Mouse (Mus musculus) embryonic stem cell, embryonic (primary cell): ENCODE data around the gene Tacc2.
"Not testable (repeated sequence)": the region's sequence is repeated elsewhere in the genome, so short reads cannot be mapped to it uniquely, and the experiment has no call there.

ENCODE experiments used
- CTCF ChIA-PET, 4 experiments: fragments of 300-600 bp in 2 of 4; fragments of 350-600 bp in 2 of 4; sonication (Branson Sonifier 250); formaldehyde crosslinking; loops; one replicate each; lab custom pipeline; 2022; ENCODE audit warnings: inconsistent platforms in 2 of 4; lab: Charles Lee
- POLR2A ChIA-PET, 4 experiments: fragments of 300-600 bp in 2 of 4; fragments of 350-600 bp in 2 of 4; sonication (Branson Sonifier 250); formaldehyde crosslinking; loops; one replicate each; lab custom pipeline; 2022; ENCODE audit warnings: antibody characterized with exemption in 4 of 4, inconsistent platforms in 1 of 4; lab: Charles Lee

Tacc2 gene

DNA sequence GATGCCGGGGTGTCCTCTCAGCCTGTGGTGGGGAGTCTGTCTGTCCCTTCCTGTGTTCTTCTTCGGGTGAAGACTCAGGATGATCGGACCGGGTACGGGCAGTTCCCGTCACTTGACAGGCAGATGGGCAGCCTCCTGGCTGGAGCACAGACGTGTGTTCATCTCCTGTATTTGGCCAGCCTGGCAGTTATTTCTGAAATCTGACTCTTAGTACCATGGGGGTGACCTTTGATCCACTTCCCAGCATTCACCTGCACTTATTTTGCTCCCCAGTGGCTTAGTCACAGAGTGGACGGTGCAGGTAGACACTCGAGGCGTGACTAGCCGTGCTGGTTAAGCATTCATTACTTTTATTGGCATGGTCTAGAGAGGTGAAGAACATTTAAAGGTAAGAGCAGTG is 15.7 kb downstream of the Tacc2 start:
- CTCF ChIA-PET, POLR2A ChIA-PET: not testable (repeated sequence)

DNA sequence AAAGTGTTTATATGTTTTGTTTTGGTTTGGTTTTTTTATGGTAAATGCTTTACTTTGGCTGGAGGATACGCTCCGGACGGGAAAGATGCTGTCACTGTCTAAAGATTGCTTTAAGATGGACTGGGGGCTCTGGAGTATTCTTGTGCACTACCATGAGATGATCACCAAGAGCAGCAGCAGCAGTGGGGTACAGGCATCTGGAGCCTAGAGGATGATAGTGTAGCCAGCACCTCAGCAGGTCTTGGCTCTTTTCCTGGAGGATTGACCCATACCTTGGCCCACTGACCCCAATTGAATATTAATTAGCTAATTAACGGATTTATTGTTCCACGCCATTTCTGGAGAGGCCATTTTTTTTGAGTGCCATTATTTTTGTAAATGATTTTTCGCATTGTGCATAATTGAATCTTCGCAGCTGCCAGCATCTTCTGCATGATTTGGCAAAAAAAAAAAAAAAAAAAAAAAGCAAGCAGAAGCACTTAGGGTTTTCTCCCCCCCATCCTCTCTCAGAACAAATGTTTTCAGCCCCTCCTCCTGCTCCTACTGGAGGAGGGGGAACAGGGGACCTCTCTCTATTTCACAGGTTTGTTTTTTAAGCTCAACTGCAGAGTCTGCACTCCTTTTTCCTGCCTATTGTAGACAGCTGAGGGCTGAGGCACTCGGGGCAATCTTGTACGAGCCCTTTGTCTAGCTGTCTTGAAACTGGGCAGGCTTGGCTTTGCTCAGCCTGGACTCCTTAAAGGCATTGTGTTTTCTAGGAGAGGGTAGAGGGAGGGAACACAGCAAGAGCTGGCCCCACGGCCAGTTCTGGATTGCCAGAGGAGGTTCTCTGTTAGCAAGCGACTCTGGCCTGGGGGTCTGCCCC is 16.4 kb downstream of the Tacc2 start:
- POLR2A ChIA-PET, CTCF ChIA-PET: not testable (repeated sequence)

DNA sequence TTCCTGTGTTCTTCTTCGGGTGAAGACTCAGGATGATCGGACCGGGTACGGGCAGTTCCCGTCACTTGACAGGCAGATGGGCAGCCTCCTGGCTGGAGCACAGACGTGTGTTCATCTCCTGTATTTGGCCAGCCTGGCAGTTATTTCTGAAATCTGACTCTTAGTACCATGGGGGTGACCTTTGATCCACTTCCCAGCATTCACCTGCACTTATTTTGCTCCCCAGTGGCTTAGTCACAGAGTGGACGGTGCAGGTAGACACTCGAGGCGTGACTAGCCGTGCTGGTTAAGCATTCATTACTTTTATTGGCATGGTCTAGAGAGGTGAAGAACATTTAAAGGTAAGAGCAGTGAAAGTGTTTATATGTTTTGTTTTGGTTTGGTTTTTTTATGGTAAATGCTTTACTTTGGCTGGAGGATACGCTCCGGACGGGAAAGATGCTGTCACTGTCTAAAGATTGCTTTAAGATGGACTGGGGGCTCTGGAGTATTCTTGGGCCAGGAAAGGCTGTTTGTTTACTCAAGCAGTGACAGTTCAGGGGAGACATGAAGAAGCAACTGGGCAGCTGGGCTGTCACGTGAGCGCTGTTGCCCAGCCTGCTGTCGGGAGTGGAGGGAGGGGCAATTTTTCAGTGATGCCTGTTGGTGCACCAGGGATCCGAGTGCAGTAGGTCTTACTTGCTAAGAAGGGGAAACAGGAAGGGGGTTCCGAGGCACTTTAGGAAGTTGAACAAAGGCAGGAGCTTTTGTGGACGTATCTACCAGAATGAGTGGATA is 19.0 kb downstream of the Tacc2 start:
- CTCF ChIA-PET = interaction anchor here in 1 of 4 experiments (0.6 kb wide), 1 partner anchor 301 kb away, joined by 3 read pairs; no protein-coding TSS in a partner anchor
- POLR2A ChIA-PET = interaction anchor here in 1 of 4 experiments (0.6 to 1.2 kb wide), 2 partner anchors 49 to 63 kb away, joined by 3 read pairs; no protein-coding TSS in a partner anchor

GRCm38 (mm10) chr7:130597546-130597945 is 20.3 kb downstream of the Tacc2 start:
- POLR2A ChIA-PET = interaction anchor here in 1 of 4 experiments (1.1 to 1.5 kb wide), 3 partner anchors 26 to 55 kb away, joined by 3 to 5 read pairs (median 4); no protein-coding TSS in a partner anchor

GRCm38 (mm10) chr7:130600074-130600473 is 22.8 kb downstream of the Tacc2 start:
- POLR2A ChIA-PET = interaction anchor here in 3 of 4 experiments (0.6 to 3.0 kb wide), 19 partner anchors 10 to 123 kb away, joined by 3 to 15 read pairs (median 4); partner anchors contain the start of gene Tacc2 (in 1 of the 3)
- CTCF ChIA-PET = interaction anchor here in 3 of 4 experiments (0.6 to 1.8 kb wide), 4 partner anchors 11 to 66 kb away, joined by 4 to 7 read pairs (median 5); no protein-coding TSS in a partner anchor

More at GRCm38 (mm10) chr7:130597546-130597945, 20.3 kb downstream of the Tacc2 start:
- CTCF ChIA-PET = no interaction called here

DNA sequence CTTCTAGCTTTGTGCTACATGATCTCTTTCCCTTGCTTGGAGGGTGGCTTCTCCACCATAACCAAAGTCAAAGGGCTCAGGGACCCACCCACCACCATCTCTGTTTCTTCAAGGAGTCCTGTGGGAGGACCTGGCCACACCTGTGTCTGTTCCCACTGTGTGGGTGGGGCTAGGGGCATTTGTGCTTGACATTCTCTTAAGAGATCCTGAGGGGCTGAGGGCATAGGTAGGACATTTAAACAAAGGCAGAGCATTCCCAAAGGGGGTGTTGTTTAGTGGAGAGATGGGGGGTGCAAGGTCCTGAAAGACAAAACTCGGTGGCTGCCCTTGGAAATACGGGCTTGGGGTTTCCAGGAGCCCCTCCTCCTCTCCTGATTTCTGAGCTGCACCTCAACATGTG is 23.3 kb downstream of the Tacc2 start:
- POLR2A ChIA-PET = interaction anchor here in 3 of 4 experiments (0.5 to 3.0 kb wide), 16 partner anchors 10 to 117 kb away, joined by 3 to 15 read pairs (median 4); no protein-coding TSS in a partner anchor
- CTCF ChIA-PET = interaction anchor here in 3 of 4 experiments (0.6 to 1.8 kb wide), 3 partner anchors 34 to 67 kb away, joined by 4 to 7 read pairs (median 5); no protein-coding TSS in a partner anchor

- ChIA-PET POLR2A (interaction anchor here in 3 of 4 experiments (0.5 to 4.5 kb wide), 28 partner anchors 11 to 1975 kb away, joined by 3 to 60 read pairs (median 5); no protein-coding TSS in a partner anchor), CTCF (interaction anchor here in 2 of 4 experiments (0.6 to 2.9 kb wide), 6 partner anchors 11 to 70 kb away, joined by 3 to 14 read pairs (median 4); no protein-coding TSS in a partner anchor)
Observed at GRCm38 (mm10) chr7:130602804-130603203, 25.6 kb downstream of the Tacc2 start.

GRCm38 (mm10) chr7:130603556-130603955 is 26.3 kb downstream of the Tacc2 start:
- CTCF ChIA-PET = interaction anchor here in 1 of 4 experiments (0.6 to 2.9 kb wide), 3 partner anchors 13 to 70 kb away, joined by 3 to 14 read pairs (median 6); no protein-coding TSS in a partner anchor

DNA sequence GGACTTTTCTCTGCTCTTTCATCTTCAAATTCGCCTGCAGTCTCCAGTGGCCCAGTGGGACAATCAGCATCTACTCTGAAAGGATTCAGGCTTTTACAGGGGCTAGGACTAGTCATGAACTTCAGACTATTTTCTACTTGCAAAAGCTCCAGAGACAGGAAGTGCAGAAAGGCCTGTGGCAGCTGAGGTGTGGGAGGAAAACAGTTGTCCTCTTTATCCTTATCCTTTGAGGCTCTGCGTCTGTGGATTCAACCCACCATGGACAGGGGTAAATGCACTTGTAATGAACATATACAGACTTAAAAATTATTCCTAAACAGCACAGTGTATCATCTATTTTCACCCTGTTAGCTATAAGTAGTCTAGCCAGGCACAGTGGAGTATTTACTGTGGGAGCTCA is 27.2 kb downstream of the Tacc2 start:
- CTCF ChIA-PET = interaction anchor here (0.6 to 2.9 kb wide), 45 partner anchors 9 to 205 kb away, joined by 3 to 14 read pairs (median 4); no protein-coding TSS in a partner anchor

More at GRCm38 (mm10) chr7:130603556-130603955, 26.3 kb downstream of the Tacc2 start:
- POLR2A ChIA-PET = interaction anchor here in 3 of 4 experiments (0.6 to 4.5 kb wide), 22 partner anchors 10 to 1976 kb away, joined by 3 to 60 read pairs (median 5); no protein-coding TSS in a partner anchor

GRCm38 (mm10) chr7:130605111-130605510 is 27.9 kb downstream of the Tacc2 start:
- ChIA-PET POLR2A (interaction anchor here (0.5 to 4.5 kb wide), 31 partner anchors 8 to 157 kb away, joined by 3 to 60 read pairs (median 4); no protein-coding TSS in a partner anchor), CTCF (interaction anchor here (0.5 to 2.9 kb wide), 53 partner anchors 9 to 157 kb away, joined by 3 to 14 read pairs (median 4); no protein-coding TSS in a partner anchor)

More for the DNA sequence above, 27.2 kb downstream of the Tacc2 start:
- POLR2A ChIA-PET = interaction anchor here in 3 of 4 experiments (0.6 to 4.5 kb wide), 23 partner anchors 9 to 158 kb away, joined by 3 to 60 read pairs (median 4); no protein-coding TSS in a partner anchor

DNA sequence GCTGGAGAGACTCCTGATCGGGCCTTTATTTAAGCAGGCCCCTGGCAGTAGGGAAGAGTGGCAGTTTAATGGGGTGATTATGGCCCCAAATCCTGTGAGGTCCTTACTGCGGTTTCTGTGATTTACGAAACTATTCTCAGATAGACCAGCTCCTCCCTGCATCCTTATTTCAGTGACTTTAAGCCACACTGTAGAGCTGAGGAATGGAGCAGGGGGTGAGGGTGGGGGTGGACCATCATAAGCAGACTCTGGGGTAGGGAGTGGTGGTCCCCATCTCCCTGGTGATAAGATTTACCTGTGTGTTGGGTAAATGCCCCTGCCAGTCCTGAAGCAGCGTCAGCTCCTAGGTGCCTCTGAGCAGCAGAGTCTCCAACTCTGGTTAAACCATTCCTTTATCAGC is 29.7 kb downstream of the Tacc2 start:
- CTCF ChIA-PET = interaction anchor here in 1 of 4 experiments (0.6 to 1.3 kb wide), 2 partner anchors 52 to 156 kb away, joined by 3 read pairs; no protein-coding TSS in a partner anchor
- POLR2A ChIA-PET = interaction anchor here in 2 of 4 experiments (0.5 to 2.3 kb wide), 8 partner anchors 39 to 1982 kb away, joined by 3 to 7 read pairs (median 4); no protein-coding TSS in a partner anchor

DNA sequence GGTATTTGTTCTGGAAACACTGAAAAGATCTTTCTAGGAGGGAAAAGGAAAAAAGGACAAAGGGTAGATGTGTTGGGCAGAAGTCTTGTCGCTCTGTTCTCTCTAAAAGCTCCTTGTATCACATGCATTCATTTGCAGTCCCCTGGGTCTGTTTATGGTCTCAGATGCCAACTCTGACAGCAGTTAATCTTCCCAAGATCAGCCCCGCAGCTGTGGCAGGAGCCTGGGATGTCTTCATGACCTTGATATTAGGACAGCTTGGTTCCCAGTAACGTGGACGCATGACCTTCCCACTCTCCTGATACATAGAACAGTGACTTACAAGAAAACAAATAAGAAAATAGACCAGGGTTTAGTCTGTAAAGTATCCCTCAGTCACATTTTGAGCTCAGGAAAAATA is 36.7 kb downstream of the Tacc2 start:
- POLR2A ChIA-PET = interaction anchor here in 1 of 4 experiments (0.5 to 1.3 kb wide), 4 partner anchors 9 to 203 kb away, joined by 3 to 5 read pairs (median 4); no protein-coding TSS in a partner anchor
- CTCF ChIA-PET = interaction anchor here in 3 of 4 experiments (0.7 to 2.2 kb wide), 3 partner anchors 9 to 149 kb away, joined by 4 to 7 read pairs (median 6); no protein-coding TSS in a partner anchor

GRCm38 (mm10) chr7:130617591-130617990 is 40.4 kb downstream of the Tacc2 start:
- POLR2A ChIA-PET = no interaction called here
- CTCF ChIA-PET = interaction anchor here in 1 of 4 experiments (1.2 kb wide), 1 partner anchor 12 kb away, joined by 4 read pairs; no protein-coding TSS in a partner anchor

DNA sequence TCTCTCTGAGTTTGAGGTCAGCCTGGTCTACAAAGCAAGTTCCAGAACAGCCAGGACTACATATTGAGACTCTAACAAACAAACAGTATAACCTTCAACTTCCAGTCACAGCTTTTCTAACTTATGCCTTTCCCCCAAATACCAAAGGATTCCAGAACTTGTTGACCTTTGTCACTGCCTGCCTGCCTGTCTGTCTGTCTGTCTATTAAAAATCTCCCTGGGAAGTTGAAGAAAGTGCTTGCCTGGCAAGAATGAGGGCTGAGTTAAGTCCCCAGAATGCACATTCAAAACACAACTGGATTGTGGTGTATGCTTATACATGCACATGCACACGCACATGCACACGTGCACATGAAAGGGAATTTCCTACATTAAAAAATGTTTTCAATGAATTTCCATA is 43.8 kb downstream of the Tacc2 start:
- CTCF ChIA-PET = interaction anchor here in 1 of 4 experiments (1.7 kb wide), 1 partner anchor 16 kb away, joined by 6 read pairs; no protein-coding TSS in a partner anchor
- POLR2A ChIA-PET = interaction anchor here in 1 of 4 experiments (1.2 to 1.5 kb wide), 2 partner anchors 13 to 24 kb away, joined by 3 read pairs; no protein-coding TSS in a partner anchor

- ChIA-PET POLR2A (interaction anchor here in 2 of 4 experiments (0.7 to 1.5 kb wide), 13 partner anchors 8 to 79 kb away, joined by 3 to 10 read pairs (median 3); no protein-coding TSS in a partner anchor), CTCF (interaction anchor here in 3 of 4 experiments (0.5 to 1.7 kb wide), 3 partner anchors 17 to 50 kb away, joined by 3 to 6 read pairs (median 3); no protein-coding TSS in a partner anchor)
Observed at GRCm38 (mm10) chr7:130621953-130622352, 44.7 kb downstream of the Tacc2 start.

GRCm38 (mm10) chr7:130622359-130622758 is 45.1 kb downstream of the Tacc2 start:
- ChIA-PET CTCF (interaction anchor here in 3 of 4 experiments (0.5 to 1.7 kb wide), 4 partner anchors 18 to 1450 kb away, joined by 3 to 6 read pairs (median 3); no protein-coding TSS in a partner anchor), POLR2A (interaction anchor here in 3 of 4 experiments (0.6 to 1.5 kb wide), 14 partner anchors 8 to 80 kb away, joined by 3 to 10 read pairs (median 3); no protein-coding TSS in a partner anchor)
